Mouse (Mus musculus) T-cell, adult 2 months (primary cell): ENCODE results near the gene Rad51b.

Experiments used
- DNase-seq: peaks from one replicate; pipeline ENCODE4 v3.0.0; 2022; ENCODE audit warnings: low spot score

Rad51b gene

GRCm38 (mm10) chr12:79492613-79493012, 195.5 kb downstream of the Rad51b start:
- DNase-seq: no peak

GRCm38 (mm10) chr12:79493481-79493880, 196.4 kb downstream of the Rad51b start:
- no peak for DNase-seq

GRCm38 (mm10) chr12:79498326-79498725, 201.2 kb downstream of the Rad51b start:
- no peak for DNase-seq

GRCm38 (mm10) chr12:79499809-79500208, 202.7 kb downstream of the Rad51b start:
- no peak for DNase-seq

GRCm38 (mm10) chr12:79501877-79502276, 204.8 kb downstream of the Rad51b start:
- DNase-seq: no peak

GRCm38 (mm10) chr12:79502862-79503581, 205.9 kb downstream of the Rad51b start:
- no peak for DNase-seq

- DNase-seq: no peak
These were observed 206.8 kb downstream of the Rad51b start for GRCm38 (mm10) chr12:79503582-79504515.

- DNase-seq: no peak
These were observed 207.6 kb downstream of the Rad51b start for GRCm38 (mm10) chr12:79504641-79505040.

GRCm38 (mm10) chr12:79506421-79506820, 209.3 kb downstream of the Rad51b start:
- DNase-seq: no peak

- no peak for DNase-seq
These were observed 210.1 kb downstream of the Rad51b start for GRCm38 (mm10) chr12:79507141-79507681.

- DNase-seq: no peak
These were observed 214.5 kb downstream of the Rad51b start for GRCm38 (mm10) chr12:79511454-79512204.

- DNase-seq: no peak
These were observed 215.3 kb downstream of the Rad51b start for GRCm38 (mm10) chr12:79512205-79512886.

GRCm38 (mm10) chr12:79512982-79513681, 216.1 kb downstream of the Rad51b start:
- DNase-seq: no peak

GRCm38 (mm10) chr12:79514680-79515079, 217.6 kb downstream of the Rad51b start:
- no peak for DNase-seq

GRCm38 (mm10) chr12:79522374-79522773, 225.3 kb downstream of the Rad51b start:
- no peak for DNase-seq

GRCm38 (mm10) chr12:79524941-79525871, 228.1 kb downstream of the Rad51b start:
- no peak for DNase-seq

- no peak for DNase-seq
These were observed 228.8 kb downstream of the Rad51b start for GRCm38 (mm10) chr12:79525872-79526271.

- DNase-seq: no peak
These were observed 230.1 kb downstream of the Rad51b start for GRCm38 (mm10) chr12:79527222-79527621.

- no peak for DNase-seq
These were observed 233.3 kb downstream of the Rad51b start for GRCm38 (mm10) chr12:79530275-79530902.
